Mouse (Mus musculus) gonadal fat pad, adult 2 months (tissue): ENCODE measurements at regions not wholly inside any gene's neighbourhood (a gene's known extent, or its start where the extent isn't known, plus 50 kb on each side); places are given as distances from the start of the nearest gene placed in this dataset.

Source experiments
- DNase-seq: peaks from one replicate; pipeline ENCODE4 v3.0.0-alpha.2; 2012; ENCODE audit warnings: low read depth

GRCm38 (mm10) chr15:50246418-50247186 lies 3638.1 kb upstream of the Gm7489 start:
- no peak for DNase-seq

DNA sequence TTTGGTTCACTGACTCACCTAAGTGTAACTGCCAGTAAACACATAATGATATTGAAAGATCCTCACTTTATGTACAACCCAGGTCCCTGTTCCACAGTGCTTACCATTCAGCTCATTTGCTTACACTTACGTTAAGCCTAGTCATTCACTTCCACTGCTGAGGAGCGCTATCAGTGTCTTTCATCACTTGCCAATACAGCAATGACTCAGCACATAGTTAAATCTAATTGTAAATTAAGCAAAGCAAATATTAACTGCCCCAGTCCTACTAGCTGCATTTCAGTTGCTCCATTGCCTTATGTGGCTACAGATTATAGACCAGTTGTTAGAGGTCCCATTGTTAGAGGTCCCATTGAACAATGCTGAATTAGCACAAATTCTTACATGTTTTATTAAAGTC lies 3624.6 kb upstream of the Gm7489 start:
- DNase-seq: no peak

- no peak for DNase-seq
Measured at GRCm38 (mm10) chr15:50261245-50261872, 3623.3 kb upstream of the Gm7489 start.

- DNase-seq: no peak
Measured at GRCm38 (mm10) chr15:50267542-50267941, 3617.2 kb upstream of the Gm7489 start.

- DNase-seq: no peak
Measured at GRCm38 (mm10) chr15:50271646-50272045, 3613.1 kb upstream of the Gm7489 start.

DNA sequence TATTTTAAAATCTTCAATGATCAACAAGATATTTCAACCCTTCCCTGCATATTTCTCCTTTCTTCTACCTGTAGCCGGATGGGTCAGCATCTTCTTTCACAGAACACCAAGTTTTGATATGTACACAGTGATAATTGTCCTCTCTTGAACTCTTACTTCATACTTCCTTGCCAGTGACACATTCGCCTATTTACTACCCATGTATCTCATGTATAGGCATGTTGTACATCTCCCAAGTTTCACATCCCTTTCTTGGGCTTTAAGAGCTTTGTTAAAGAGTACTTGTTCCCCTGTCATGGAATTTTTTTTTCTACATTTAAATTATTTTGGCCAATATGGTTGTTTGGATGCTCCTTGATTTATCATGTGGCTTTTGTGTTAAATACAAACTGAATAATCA lies 3602.1 kb upstream of the Gm7489 start:
- DNase-seq: no peak

GRCm38 (mm10) chr15:50283491-50283890 lies 3601.2 kb upstream of the Gm7489 start:
- DNase-seq: peak; percentile 42

GRCm38 (mm10) chr15:50301831-50302230 lies 3582.9 kb upstream of the Gm7489 start:
- no peak for DNase-seq

DNA sequence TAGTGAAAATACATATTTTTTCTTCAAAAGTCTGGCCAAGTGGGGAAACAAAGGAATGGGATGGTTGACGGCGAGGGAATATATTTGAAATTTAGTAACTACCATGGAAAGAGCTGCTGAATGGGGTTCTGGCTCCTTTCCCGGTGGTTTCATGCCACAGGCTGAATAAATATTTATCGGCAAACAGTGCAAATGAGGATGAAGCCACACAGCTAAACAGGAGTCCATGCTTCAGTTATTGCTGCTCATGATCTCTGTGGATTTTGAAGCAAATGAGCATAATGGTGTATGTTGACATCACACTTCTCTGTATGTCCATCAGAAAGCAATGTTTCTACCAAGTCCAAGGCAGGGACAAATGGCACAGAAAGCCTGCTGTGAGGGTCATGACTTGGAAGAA lies 3580.6 kb upstream of the Gm7489 start:
- no peak for DNase-seq

GRCm38 (mm10) chr15:50320796-50321195 lies 3563.9 kb upstream of the Gm7489 start:
- no peak for DNase-seq

GRCm38 (mm10) chr15:50345536-50345935 lies 3539.2 kb upstream of the Gm7489 start:
- no peak for DNase-seq

DNA sequence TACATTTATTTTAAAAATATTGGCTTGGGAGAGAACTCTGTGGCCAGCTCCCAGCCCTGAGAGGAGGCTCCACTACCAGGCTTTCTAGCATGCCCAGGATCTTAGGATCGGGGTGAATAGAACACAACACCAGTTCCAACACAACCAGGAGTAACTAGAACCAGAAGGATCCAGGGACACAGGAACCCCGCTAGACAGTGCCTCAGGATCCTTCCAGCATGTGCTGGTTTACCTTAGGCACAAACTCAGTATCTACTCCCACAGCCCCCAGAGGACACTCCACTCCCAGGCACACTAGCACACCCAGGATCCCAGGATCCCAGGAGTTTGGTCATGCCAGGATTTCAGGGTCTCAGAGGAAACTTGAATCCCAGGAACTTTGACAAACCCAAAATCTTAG lies 3537.8 kb upstream of the Gm7489 start:
- no peak for DNase-seq

DNA sequence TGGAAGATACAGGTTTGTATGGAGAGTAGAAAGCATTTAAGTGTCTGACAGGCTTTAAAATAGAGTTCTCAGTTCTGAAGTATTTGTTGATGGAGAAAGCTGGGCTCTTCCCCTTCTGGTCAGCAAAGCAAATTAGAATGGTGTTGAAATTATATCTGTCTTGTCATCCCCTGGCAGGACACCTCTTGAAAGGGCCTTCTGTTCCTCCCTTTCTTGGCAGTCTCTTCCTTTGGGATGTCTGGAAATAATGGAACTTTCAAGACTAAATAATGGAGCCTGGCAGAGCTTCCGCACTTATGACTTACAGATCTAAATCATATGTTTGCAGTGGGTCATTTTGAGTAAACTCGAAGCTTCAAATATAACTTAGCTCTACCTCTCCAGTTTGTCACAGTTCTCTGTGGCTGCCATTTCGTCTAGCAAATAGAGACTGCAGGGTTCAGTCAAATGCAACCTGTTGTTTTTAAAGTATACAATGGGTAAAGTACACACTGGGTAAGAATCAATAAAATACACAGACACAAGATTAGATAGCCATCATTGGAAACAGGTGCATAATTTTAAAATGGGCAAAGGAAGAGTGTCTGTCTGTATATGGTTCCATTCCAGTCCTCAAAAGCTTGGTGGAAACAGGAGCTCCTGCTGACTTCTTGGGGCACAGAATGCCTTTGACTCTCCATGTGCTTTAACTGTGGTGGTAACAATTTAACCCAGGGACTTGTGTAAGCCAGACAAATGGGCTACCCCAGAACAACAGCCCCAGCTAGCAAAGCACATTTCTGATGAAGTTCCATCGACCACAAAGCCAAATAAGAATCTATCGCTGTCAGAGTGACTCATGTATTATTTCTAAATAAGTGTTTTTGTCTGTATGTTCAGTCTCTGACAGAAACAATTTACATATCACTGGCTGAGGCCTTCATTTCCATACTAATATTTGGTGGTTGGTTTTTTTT lies 3524.4 kb upstream of the Gm7489 start:
- DNase-seq: no peak

DNA sequence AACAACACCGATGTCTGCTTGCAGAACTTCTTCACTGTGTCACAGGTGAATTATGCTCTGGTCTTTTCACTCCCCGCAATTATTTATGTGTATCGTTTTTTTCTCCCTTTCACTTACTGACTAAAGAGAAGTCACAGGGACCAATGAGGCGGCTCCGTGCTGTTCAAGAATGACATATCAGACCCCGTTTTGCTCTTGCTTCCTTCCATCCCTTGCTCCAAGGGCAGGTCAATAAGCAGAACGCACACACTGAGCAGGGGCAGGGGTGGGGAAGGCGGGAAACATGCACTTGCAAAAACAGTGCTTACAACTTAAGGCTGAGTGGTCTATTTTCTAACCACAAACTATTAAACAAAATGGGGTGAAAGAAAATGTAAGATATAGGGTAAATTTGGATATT lies 3523.4 kb upstream of the Gm7489 start:
- DNase-seq: no peak

GRCm38 (mm10) chr15:50361751-50362507 lies 3522.8 kb upstream of the Gm7489 start:
- DNase-seq: peak; percentile 42

DNA sequence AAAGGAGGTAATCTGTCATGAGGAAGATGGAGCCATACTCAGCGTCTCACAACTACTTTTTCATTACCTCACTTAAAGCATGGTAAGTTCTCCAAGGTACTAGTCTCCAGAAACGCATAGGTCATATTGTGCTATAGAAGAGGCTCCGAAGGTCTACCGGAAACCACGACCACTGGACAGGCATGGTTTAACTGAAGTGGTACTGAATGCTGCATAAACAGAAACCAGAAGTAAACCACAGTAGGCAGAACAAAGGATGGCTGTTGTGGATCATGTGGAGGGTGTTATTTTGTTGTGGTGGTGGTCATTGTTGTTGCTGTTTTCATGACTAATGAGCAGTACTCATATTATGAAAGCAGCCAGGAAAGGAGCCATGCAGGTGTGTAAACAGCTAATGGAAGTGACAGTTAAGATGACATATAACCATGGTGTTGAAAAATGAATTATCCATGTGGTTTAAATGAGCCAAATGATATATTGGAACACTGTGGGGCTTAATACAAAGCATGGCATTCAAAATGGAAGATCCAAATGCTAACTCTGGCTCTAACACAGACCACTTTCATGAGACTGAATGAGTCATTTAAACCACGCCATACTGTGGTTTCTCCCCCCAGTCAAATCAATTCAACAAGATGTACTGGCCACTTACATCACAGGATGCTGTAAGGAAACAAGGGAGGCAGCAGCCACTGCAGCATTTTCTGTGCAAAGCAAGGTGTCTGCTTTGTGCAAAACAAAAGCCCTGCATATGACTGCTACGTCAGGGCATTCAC lies 3484.5 kb upstream of the Gm7489 start:
- no peak for DNase-seq

GRCm38 (mm10) chr15:50401386-50401785 lies 3483.3 kb upstream of the Gm7489 start:
- no peak for DNase-seq

- DNase-seq: no peak
Measured at GRCm38 (mm10) chr15:50402551-50402950, 3482.2 kb upstream of the Gm7489 start.

DNA sequence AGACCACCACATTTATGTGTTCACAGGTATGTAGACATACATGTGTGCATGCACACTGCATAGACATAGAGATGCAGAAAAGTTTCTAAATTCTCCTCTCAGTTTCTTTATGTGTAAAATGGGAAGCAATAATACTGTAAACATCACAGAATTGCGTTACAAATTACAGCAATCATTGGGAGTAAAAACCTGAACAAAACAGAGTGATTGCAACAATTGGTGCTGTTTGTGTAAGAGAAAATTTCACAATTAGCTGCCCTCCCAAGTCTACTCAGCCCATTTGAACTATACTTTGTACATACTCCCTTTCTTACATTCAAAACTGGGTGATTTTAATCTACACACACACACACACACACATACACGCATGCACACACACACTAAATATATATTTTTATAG lies 3480.8 kb upstream of the Gm7489 start:
- DNase-seq: no peak

DNA sequence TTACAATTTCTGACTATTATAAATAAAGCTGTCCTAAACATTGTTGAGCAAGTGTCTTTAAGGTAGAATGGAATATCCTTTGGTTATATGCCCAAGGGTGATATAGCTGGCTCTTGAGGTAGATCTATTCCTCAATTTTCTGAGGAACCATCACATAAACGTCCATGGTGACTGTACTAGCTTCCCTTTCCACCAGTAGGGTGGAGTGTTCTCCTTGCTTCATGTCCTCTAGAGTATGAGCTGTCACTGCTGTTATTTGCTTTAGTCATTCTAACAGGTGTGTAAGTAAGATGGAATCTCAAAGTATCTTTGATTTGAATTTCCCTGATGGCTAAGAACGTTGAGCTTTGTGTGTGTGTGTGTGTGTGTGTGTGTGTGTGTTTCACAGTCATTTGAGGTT lies 3475.7 kb upstream of the Gm7489 start:
- DNase-seq: no peak

DNA sequence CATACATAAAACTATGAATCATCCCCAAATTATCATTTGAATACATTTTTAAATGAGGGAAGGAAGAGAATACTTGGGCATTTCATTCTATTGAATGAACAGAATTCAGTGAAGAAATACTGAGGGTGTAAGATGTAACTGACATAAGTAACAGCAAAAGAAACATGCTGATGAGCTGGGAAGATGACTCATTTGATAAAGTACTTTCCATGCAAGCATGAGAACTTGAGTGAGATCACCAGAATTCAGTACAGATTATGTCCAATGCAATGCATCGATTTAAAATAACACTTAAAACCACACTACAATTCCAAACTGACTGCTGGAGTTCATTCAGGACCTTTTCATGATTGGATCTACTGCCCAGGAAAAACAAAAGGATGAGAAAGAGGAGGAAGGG lies 3467.1 kb upstream of the Gm7489 start:
- no peak for DNase-seq
